Mouse (Mus musculus) lung, embryonic 14.5 days (tissue): Measurements from ENCODE around the gene Mcl1. TPM values are rescaled to one million over a fixed set of nuclear protein-coding genes. Genes with fewer than 3 reads are reported as not detected.

ENCODE experiments used
- ATAC-seq: fragments of 200-750 bp; cut with Nextera tagmentation; 2 replicates; pipeline ENCODE4 v1.8.0; 2017; ENCODE audit warnings: mild to moderate bottlenecking, moderate TSS enrichment, moderate library complexity; ENCODE audit not compliant: insufficient read depth
- DNase-seq: peaks from one replicate; pipeline ENCODE4 v3.0.0-alpha.2; 2015
- H3K27ac ChIP-seq: fragments of 300-500 bp; sonication (generic); 2 replicates; pipeline ENCODE4 v1.5.1; 2014; ENCODE audit warnings: low read depth, mild to moderate bottlenecking, moderate library complexity
- H3K27me3 ChIP-seq: fragments of 300-500 bp; sonication (generic); 2 replicates; pipeline ENCODE4 v1.6.1; 2014; ENCODE audit warnings: low read length, control low read depth; ENCODE audit not compliant: insufficient read depth
- H3K36me3 ChIP-seq: fragments of 300-500 bp; sonication (generic); 2 replicates; pipeline ENCODE4 v1.6.1; 2014; ENCODE audit warnings: control low read depth; ENCODE audit not compliant: insufficient read depth
- H3K4me1 ChIP-seq: fragments of 300-500 bp; sonication (generic); 2 replicates; pipeline ENCODE4 v1.6.1; 2014; ENCODE audit warnings: antibody characterized with exemption, control low read depth; ENCODE audit not compliant: insufficient read depth
- H3K4me2 ChIP-seq: fragments of 300-500 bp; sonication (generic); 2 replicates; pipeline ENCODE4 v1.6.1; 2014; ENCODE audit warnings: mild to moderate bottlenecking
- H3K4me3 ChIP-seq: fragments of 300-500 bp; sonication (generic); 2 replicates; pipeline ENCODE4 v1.5.1; 2014; ENCODE audit warnings: low read depth, low read length
- H3K9ac ChIP-seq: fragments of 300-500 bp; sonication (generic); 2 replicates; pipeline ENCODE4 v1.6.1; 2014
- H3K9me3 ChIP-seq: fragments of 300-500 bp; sonication (generic); 2 replicates; pipeline ENCODE4 v1.6.1; 2016; ENCODE audit warnings: low read depth, low read length, control low read depth
- CTCF ChIP-seq: IDR thresholded peaks from 2 replicates; pipeline ENCODE4 v1.5.1; 2016; ENCODE audit warnings: antibody characterized with exemption, low read depth
- WGBS: fragments of 180-500 bp; shearing (Covaris S2); extraction: QIAGEN DNeasy Blood & Tissue Kit; methylation state at CpG from one replicate; pipeline ENCODE4 v1.1.7; 2014; 5-methylcytosine and 5-hydroxymethylcytosine counted together
- polyA plus RNA-seq: library from polyadenylated mRNA; unstranded; fragments of >200 nt; fragmentation: Nextera tagmentation; extraction: Ambion mirVana; gene quantifications from 2 replicates; pipeline ENCODE4 v1.2.1, GENCODE M21; 2014

The Mcl1 gene
- polyA plus RNA-seq, 1 experiment from 2014 or later = 82.3 TPM

GRCm38 (mm10) chr3:95692677-95693076, 34.1 kb downstream of the Mcl1 start:
- no peak overlapping the region for H3K4me3 ChIP-seq
- ATAC-seq = no peak
- peaks cover 22% of the 10 kb centered on the region; the same call in 1 of the 2 replicates for H3K4me1 ChIP-seq
- H3K9ac ChIP-seq = no peak overlapping the region
- no peak for TF ChIP-seq CTCF
- no peak overlapping the region for H3K4me2 ChIP-seq
- no peaks in the 10 kb centered on the region for H3K27me3 ChIP-seq
- DNase-seq = no peak
- 56% methylated on average over 6 of the region's 6 CpGs for WGBS
- H3K27ac ChIP-seq = no peak overlapping the region
- H3K9me3 ChIP-seq = no peaks in the 10 kb centered on the region
- no peaks in the 10 kb centered on the region for H3K36me3 ChIP-seq

- H3K36me3 ChIP-seq = no peaks in the 10 kb centered on the region
- 0 out of 2 replicates have a peak overlapping the region, but pooled peaks have one; percentile 2 for H3K27ac ChIP-seq
- ATAC-seq = no peak
- H3K27me3 ChIP-seq = no peaks in the 10 kb centered on the region
- no peak overlapping the region for H3K4me3 ChIP-seq
- peaks cover 19% of the 10 kb centered on the region; the same call in 1 of the 2 replicates for H3K4me1 ChIP-seq
- WGBS = 52% methylated on average over 11 of the region's 11 CpGs
- H3K4me2 ChIP-seq = no peak overlapping the region
- no peaks in the 10 kb centered on the region for H3K9me3 ChIP-seq
- no peak overlapping the region for H3K9ac ChIP-seq
- TF ChIP-seq CTCF = no peak
- DNase-seq = no peak
Measured at GRCm38 (mm10) chr3:95693821-95694807, 35.5 kb downstream of the Mcl1 start.

- Histone ChIP-seq H3K9ac (no peak overlapping the region), H3K9me3 (no peaks in the 10 kb centered on the region), H3K27me3 (no peaks in the 10 kb centered on the region), H3K4me1 (peaks cover 14% of the 10 kb centered on the region; the same call in 1 of the 2 replicates), H3K36me3 (no peaks in the 10 kb centered on the region), H3K27ac (peak overlapping the region; percentile 38; the same call in 1 of the 2 replicates), H3K4me3 (no peak overlapping the region), H3K4me2 (no peak overlapping the region)
- no peak for ATAC-seq
- DNase-seq = no peak
- TF ChIP-seq CTCF = no peak
- WGBS = 79% methylated on average over 11 of the region's 11 CpGs
Measured at GRCm38 (mm10) chr3:95694808-95695703, 36.5 kb downstream of the Mcl1 start.

- H3K4me2 ChIP-seq = no peak overlapping the region
- DNase-seq (no peak), ATAC-seq (no peak)
- 34% methylated on average over 3 of the region's 3 CpGs for WGBS
- H3K27ac ChIP-seq = peak overlapping the region; percentile 38; the same call in 1 of the 2 replicates
- no peak for TF ChIP-seq CTCF
- no peaks in the 10 kb centered on the region for H3K27me3 ChIP-seq
- peaks cover 13% of the 10 kb centered on the region; the same call in 1 of the 2 replicates for H3K4me1 ChIP-seq
- no peak overlapping the region for H3K9ac ChIP-seq
- no peaks in the 10 kb centered on the region for H3K9me3 ChIP-seq
- H3K36me3 ChIP-seq = no peaks in the 10 kb centered on the region
- H3K4me3 ChIP-seq = no peak overlapping the region
Measured at GRCm38 (mm10) chr3:95695796-95696195, 37.2 kb downstream of the Mcl1 start.

- no peak for TF ChIP-seq CTCF
- ATAC-seq (no peak), DNase-seq (peak; percentile 35)
- Histone ChIP-seq H3K9me3 (no peaks in the 10 kb centered on the region), H3K27me3 (no peaks in the 10 kb centered on the region), H3K9ac (no peak overlapping the region), H3K4me3 (no peak overlapping the region), H3K4me1 (peaks cover 13% of the 10 kb centered on the region; the same call in 1 of the 2 replicates), H3K27ac (peak overlapping the region; percentile 58; the same call in 1 of the 2 replicates), H3K4me2 (no peak overlapping the region), H3K36me3 (no peaks in the 10 kb centered on the region)
- WGBS = 19% methylated on average over 7 of the region's 7 CpGs
Measured at GRCm38 (mm10) chr3:95696360-95696759, 37.8 kb downstream of the Mcl1 start.

- H3K4me2 ChIP-seq = no peak overlapping the region
- H3K9ac ChIP-seq = no peak overlapping the region
- ATAC-seq = no peak
- no peaks in the 10 kb centered on the region for H3K9me3 ChIP-seq
- no peak for DNase-seq
- H3K27me3 ChIP-seq = no peaks in the 10 kb centered on the region
- H3K36me3 ChIP-seq = no peaks in the 10 kb centered on the region
- H3K27ac ChIP-seq = no peak overlapping the region
- no peak overlapping the region for H3K4me3 ChIP-seq
- no peak for TF ChIP-seq CTCF
- 89% methylated on average over 4 of the region's 4 CpGs for WGBS
- peaks cover 15% of the 10 kb centered on the region; the same call in 1 of the 2 replicates for H3K4me1 ChIP-seq
Measured at GRCm38 (mm10) chr3:95698286-95698685, 39.7 kb downstream of the Mcl1 start.
